Mouse (Mus musculus) CH12.LX (cell line): ENCODE results near the gene Phf11d.

ENCODE experiments used
- BHLHE40 ChIP-seq: IDR thresholded peaks from 2 replicates; pipeline ENCODE4 v1.6.1; 2011; ENCODE audit warnings: mild to moderate bottlenecking, low read depth, low read length, improper control_type of control experiment
- HCFC1 ChIP-seq: IDR thresholded peaks from 2 replicates; pipeline ENCODE4 v1.6.1; 2012; ENCODE audit warnings: low read depth, mild to moderate bottlenecking, inconsistent platforms, low read length, improper control_type of control experiment
- NRF1 ChIP-seq: IDR thresholded peaks from 2 replicates; pipeline ENCODE4 v1.6.1; 2014; ENCODE audit warnings: low read depth, mild to moderate bottlenecking, inconsistent platforms, low read length, improper control_type of control experiment, moderate library complexity

DNA sequence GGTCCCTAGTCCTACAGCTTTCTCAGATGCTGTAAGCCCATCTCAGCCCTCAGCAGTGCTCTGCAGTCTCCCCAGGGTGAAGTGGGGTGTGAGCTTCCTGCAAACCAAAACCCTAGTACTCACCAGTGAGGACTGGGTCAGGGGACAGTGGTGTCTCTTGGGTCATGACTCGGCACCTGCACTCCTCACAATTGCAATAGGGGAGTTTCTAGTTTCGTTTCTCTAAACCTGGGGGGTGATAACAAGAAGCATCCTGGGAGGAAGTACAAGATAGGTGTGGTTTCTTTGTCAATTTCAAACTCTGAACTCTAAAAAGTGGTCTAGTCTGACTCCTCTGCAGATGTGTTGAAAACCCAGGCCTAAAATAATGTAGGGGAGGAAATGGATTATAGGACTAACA, 31.7 kb upstream of the Phf11d start:
- TF ChIP-seq BHLHE40 (peak; percentile 87), NRF1 (no peak), HCFC1 (0 out of 2 replicates have a peak, but pooled peaks have one; percentile 23)
